Mouse (Mus musculus) adrenal gland, postnatal 25 days (tissue): ENCODE measurements at regions not wholly inside any gene's neighbourhood (a gene's known extent, or its start where the extent isn't known, plus 50 kb on each side); places are given as distances from the start of the nearest gene placed in this dataset.

Experiments used
- DNase-seq: peaks from one replicate; pipeline ENCODE4 v3.0.0; 2021; ENCODE audit warnings: mixed read lengths

DNA sequence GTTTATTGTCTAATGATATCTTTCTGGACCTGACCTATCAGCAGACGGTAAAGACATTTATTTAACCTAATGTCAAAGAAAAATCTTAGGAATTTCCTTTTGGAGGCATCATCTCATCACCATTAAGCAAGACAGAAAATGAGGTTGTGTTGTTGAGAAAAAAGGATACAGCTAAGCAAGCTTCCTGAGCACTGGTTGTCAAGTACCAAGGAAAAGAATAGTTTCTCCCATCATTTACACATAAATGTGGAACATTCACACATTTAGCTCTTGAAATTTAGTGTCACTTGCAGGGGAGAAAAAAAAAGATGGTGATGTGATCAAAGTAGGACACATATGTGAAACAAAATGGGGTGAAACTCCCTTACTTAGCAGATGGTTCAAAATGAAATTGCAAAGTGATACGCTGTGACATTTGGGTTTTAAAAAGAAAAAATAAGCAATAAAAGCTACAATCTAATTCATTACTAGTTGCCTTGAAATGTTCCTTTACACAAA is 157.7 kb upstream of the 1700009N14Rik start:
- DNase-seq: no peak

DNA sequence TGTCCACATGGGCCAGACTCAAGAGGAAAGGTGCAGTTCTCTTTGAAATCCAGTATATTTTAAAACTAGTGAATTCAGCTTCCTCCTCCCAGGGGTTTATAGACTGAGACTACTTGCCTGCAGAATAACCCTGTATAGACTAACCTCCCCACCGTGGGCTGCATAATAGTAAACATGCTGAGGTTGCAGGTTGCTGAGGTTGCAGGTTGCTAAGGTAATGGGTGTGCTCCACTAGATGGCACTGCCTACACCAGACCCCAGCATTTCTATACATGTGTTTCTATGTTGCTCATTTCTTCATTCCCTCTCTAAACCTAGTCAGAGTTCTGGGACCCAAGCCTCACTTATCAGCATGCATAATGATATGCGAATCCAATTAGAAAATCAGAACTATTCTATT is 140.0 kb upstream of the 1700009N14Rik start:
- DNase-seq: no peak

GRCm38 (mm10) chr4:39344401-39345138 is 105.5 kb upstream of the 1700009N14Rik start:
- peak; percentile 3 for DNase-seq

DNA sequence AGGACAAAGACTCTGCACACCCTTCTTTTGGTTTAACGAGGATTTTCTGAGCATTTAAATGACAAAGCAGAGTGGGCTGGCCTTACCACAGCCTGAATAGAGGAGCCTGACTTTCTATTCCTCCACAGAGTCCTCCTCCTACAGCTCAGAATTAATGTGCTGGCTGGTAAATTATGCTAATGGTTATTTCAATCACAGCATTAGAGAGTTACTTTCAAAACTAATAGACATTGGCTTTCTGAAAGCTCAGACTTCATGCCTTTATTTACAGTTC is 105.0 kb upstream of the 1700009N14Rik start:
- no peak for DNase-seq

DNA sequence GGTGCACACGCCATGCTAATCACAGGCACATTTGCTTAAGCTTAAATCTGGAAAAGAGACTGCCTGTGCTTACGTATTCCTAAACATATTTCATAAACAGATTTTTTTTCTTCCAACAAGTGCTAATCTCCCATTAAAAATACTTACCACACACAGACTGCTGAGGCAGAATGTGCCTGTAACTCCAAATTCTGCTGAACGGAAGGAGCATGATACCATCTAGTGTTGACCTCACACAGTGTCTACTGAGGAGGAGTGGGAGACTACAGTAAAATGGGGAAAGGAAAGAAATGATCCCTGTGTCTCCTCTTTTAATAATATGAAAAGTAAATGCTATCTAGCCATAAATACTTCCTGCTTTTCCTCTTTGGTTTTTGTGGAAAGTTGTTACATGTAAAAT is 81.9 kb upstream of the 1700009N14Rik start:
- no peak for DNase-seq

DNA sequence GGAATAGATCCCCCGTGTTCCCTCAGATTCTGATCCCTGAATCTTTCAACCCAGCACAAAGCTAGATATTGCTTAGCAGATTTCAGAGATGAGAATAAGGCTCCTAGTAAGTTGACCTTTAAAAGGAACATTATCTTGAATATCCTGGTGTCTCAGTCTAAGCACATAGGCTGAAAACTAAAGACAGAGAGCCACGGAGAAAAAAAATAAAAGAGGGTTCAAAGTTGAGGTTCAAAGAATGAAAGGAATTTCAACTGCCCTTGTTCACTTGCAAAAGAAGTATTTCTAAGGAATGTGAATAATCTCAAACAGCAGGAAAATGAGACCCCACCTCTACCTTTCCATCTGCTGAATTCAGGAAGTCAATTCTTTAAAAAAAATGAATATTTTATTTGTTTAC is 69.3 kb upstream of the 1700009N14Rik start:
- no peak for DNase-seq

- DNase-seq: no peak
These were observed 51.9 kb upstream of the 1700009N14Rik start for GRCm38 (mm10) chr4:39398226-39398625.
